Mouse (Mus musculus) hindbrain, postnatal 0 days (tissue): ENCODE measurements at regions not wholly inside any gene's neighbourhood (a gene's known extent, or its start where the extent isn't known, plus 50 kb on each side); places are given as distances from the start of the nearest gene placed in this dataset.

Experiments
- ATAC-seq: fragments of 200-750 bp; cut with Nextera tagmentation; 2 replicates; pipeline ENCODE4 v1.8.0; 2017; ENCODE audit warnings: mild to moderate bottlenecking, moderate TSS enrichment, moderate library complexity
- DNase-seq: peaks from one replicate; pipeline ENCODE4 v3.0.0-alpha.2; 2015; ENCODE audit warnings: low spot score
- H3K27ac ChIP-seq: fragments of 300-500 bp; sonication (generic); 2 replicates; pipeline ENCODE4 v1.5.1; 2014; ENCODE audit warnings: mild to moderate bottlenecking
- H3K27me3 ChIP-seq: fragments of 300-500 bp; sonication (generic); 2 replicates; pipeline ENCODE4 v1.6.1; 2014; ENCODE audit warnings: low read length, mixed read lengths; ENCODE audit not compliant: insufficient read depth
- H3K36me3 ChIP-seq: fragments of 300-500 bp; sonication (generic); 2 replicates; pipeline ENCODE4 v1.6.1; 2014; ENCODE audit warnings: low read length, mixed read lengths; ENCODE audit not compliant: insufficient read depth
- H3K4me1 ChIP-seq: fragments of 300-500 bp; sonication (generic); 2 replicates; pipeline ENCODE4 v1.6.1; 2014; ENCODE audit warnings: antibody characterized with exemption, low read length, mixed read lengths; ENCODE audit not compliant: insufficient read depth
- H3K4me2 ChIP-seq: fragments of 300-500 bp; sonication (generic); 2 replicates; pipeline ENCODE4 v1.6.1; 2014; ENCODE audit warnings: low read depth, mild to moderate bottlenecking, low read length, moderate library complexity, mixed read lengths
- H3K4me3 ChIP-seq: fragments of 300-500 bp; sonication (generic); 2 replicates; pipeline ENCODE4 v1.5.1; 2014; ENCODE audit warnings: low read length
- H3K9ac ChIP-seq: fragments of 300-500 bp; sonication (generic); replicated peaks from 2 replicates; pipeline ENCODE4 v1.6.1; 2014; ENCODE audit warnings: mild to moderate bottlenecking, low read length, moderate library complexity, mixed read lengths
- H3K9me3 ChIP-seq: fragments of 300-500 bp; sonication (generic); 2 replicates; pipeline ENCODE4 v1.6.1; 2016; ENCODE audit warnings: low read length, mixed read lengths
- CTCF ChIP-seq: IDR thresholded peaks from 2 replicates; pipeline ENCODE4 v1.5.1; 2016; ENCODE audit warnings: antibody characterized with exemption, control low read depth, low read depth
- WGBS: fragments of 180-500 bp; shearing (Covaris S2); extraction: QIAGEN DNeasy Blood & Tissue Kit; methylation state at CpG from one replicate; pipeline ENCODE4 v1.1.7; 2014; 5-methylcytosine and 5-hydroxymethylcytosine counted together

DNA sequence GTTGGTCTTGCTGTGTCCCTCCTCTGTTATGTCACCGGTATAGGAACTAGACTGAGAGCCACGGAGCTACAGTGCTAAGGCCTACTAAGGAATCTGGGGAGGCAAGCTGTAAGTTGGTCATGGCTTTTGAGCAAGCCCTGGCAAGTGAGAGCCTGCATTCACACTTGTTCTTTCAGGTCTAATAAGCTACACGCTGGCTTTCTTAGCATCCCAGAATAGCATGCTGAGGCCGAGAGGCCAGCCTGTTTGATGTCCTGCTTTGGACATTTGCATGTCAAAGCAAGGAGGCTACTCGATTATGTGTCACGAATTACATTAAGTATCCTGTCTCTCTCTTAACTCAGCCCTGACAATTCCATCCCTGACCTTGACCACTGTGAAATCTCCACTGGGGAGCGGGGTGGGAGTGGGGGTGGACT is 481.5 kb downstream of the Tns1 start:
- Histone ChIP-seq H3K27me3 (no peaks in the 10 kb centered on the region), H3K27ac (peak overlapping the region; percentile 5; the same call in 1 of the 2 replicates), H3K9me3 (no peaks in the 10 kb centered on the region), H3K4me2 (no peak overlapping the region), H3K36me3 (no peaks in the 10 kb centered on the region), H3K9ac (no peak overlapping the region), H3K4me1 (no peaks in the 10 kb centered on the region; the same call in 1 of the 2 replicates), H3K4me3 (no peak overlapping the region)
- ATAC-seq: peak; percentile 55
- DNase-seq: peak; percentile 60
- TF ChIP-seq CTCF: no peak
- WGBS: 18% methylated on average over 7 of the region's 7 CpGs

DNA sequence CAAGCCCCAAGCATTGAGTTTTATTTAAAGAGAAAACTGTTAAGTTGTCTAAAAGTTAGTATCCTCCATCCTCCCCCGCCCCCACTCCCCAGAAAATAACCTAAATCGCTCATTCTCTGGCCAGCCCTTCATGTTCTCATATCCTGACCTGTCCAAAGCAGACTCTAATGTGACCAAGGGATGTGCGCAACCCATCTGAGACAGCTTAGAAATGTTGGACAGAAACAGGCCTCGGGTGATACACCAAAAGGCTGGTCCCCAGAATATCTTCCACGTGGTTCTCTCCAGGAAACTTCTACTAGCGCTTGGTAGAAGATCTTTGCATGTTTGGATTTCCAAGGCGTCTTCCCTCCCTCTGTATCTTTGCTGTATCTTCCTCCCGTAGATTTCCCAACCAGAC is 482.8 kb downstream of the Tns1 start:
- ATAC-seq (no peak), DNase-seq (no peak)
- Histone ChIP-seq H3K36me3 (no peaks in the 10 kb centered on the region), H3K9ac (no peak overlapping the region), H3K9me3 (no peaks in the 10 kb centered on the region), H3K4me3 (no peak overlapping the region), H3K27ac (no peak overlapping the region), H3K4me1 (no peaks in the 10 kb centered on the region; the same call in 1 of the 2 replicates), H3K27me3 (no peaks in the 10 kb centered on the region), H3K4me2 (no peak overlapping the region)
- WGBS: 70% methylated on average over 8 of the region's 8 CpGs
- TF ChIP-seq CTCF: no peak

DNA sequence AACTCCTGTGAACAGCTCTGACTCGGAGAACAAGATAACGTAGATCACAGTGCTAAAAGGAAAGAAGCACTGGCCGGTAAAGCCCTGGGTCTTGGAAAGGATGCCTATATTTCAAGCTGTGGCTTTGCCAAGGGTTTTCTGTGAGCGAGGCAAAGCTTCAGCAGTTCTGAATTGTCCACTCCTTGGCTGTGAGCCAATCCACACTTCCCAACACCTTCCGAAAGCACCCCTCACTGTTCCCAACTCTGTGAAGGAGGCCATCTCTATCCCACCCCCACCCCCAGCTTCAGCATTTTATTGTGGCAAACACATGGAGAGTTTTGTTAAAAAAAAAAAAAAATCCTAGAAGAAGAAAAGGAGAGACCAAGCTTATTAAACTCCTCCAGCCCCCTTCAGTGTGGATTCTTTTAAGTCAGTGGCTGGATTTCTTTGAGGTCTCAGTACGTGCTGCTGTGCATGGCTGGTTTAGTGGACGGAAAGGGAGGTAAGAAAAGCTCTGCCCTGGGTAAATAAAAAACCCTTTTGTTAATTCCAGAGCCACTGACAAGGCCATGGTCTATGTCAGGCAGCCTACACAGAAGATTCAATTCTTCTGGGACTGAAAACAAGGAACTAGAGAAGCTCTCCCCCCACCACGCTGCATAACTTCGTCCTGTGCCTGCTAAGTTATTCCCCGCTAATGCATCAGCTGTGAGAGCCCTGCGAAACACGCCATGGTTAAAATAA is 483.4 kb downstream of the Tns1 start:
- DNase-seq (peak; percentile 60), ATAC-seq (peak; percentile 29; the same call in 1 of the 2 replicates)
- Histone ChIP-seq H3K9me3 (no peaks in the 10 kb centered on the region), H3K4me2 (peak overlapping the region; percentile 16; the same call in 1 of the 2 replicates), H3K4me1 (no peaks in the 10 kb centered on the region; the same call in 1 of the 2 replicates), H3K27me3 (no peaks in the 10 kb centered on the region), H3K9ac (no peak overlapping the region), H3K4me3 (no peak overlapping the region), H3K27ac (no peak overlapping the region), H3K36me3 (no peaks in the 10 kb centered on the region)
- 28% methylated on average over 12 of the region's 12 CpGs for WGBS
- no peak for TF ChIP-seq CTCF

DNA sequence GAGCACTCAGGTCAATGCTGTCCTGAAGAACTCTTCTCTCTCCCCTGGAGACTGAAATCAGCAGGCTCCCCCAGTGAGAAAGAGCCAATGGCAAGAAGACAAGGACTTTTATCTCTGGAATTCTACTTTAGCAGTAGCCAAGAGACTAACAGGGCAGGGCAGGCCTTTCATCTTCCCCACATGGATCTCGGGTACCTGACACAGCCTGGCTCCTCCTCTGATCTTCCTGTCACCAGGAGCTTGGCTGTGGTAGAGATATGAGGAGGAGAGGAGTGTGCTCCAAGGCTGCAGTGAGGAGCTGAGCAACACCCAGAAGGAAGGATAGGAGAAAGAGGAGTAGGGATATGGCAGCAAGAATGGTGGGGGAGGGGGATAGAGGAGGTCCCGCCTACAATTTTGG is 488.5 kb downstream of the Tns1 start:
- no peaks in the 10 kb centered on the region for H3K9me3 ChIP-seq
- no peaks in the 10 kb centered on the region for H3K36me3 ChIP-seq
- no peak overlapping the region for H3K4me3 ChIP-seq
- no peaks in the 10 kb centered on the region for H3K27me3 ChIP-seq
- no peaks in the 10 kb centered on the region; the same call in 1 of the 2 replicates for H3K4me1 ChIP-seq
- H3K9ac ChIP-seq: no peak overlapping the region
- ATAC-seq (no peak), DNase-seq (no peak)
- WGBS: 76% methylated on average over 2 of the region's 2 CpGs
- no peak for TF ChIP-seq CTCF
- no peak overlapping the region for H3K27ac ChIP-seq
- no peak overlapping the region for H3K4me2 ChIP-seq

DNA sequence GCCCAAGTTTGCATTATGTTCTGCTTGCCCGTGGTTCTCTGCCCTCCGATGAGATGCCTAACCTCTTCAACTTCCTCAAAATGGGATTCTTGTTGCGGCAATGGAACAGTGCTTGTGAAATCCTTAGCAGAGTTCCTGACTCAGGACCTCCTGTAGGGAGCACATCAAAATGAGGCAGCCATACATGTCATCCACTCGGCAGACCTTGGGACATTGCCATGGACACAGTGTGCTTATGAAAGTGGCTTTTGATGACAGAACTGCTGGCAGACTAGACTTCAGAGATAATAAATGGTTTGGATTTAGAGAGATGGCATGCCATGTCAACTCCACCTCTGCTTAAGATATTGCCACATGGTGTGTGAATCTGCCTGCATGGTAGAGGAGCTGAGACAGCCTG is 489.4 kb downstream of the Tns1 start:
- peak; percentile 34 for DNase-seq
- no peaks in the 10 kb centered on the region for H3K36me3 ChIP-seq
- H3K27me3 ChIP-seq: no peaks in the 10 kb centered on the region
- no peaks in the 10 kb centered on the region; the same call in 1 of the 2 replicates for H3K4me1 ChIP-seq
- no peak overlapping the region for H3K4me3 ChIP-seq
- no peak overlapping the region for H3K4me2 ChIP-seq
- H3K27ac ChIP-seq: no peak overlapping the region
- ATAC-seq: no peak
- H3K9ac ChIP-seq: no peak overlapping the region
- TF ChIP-seq CTCF: no peak
- H3K9me3 ChIP-seq: no peaks in the 10 kb centered on the region
- 70% methylated on average over 4 of the region's 4 CpGs for WGBS

DNA sequence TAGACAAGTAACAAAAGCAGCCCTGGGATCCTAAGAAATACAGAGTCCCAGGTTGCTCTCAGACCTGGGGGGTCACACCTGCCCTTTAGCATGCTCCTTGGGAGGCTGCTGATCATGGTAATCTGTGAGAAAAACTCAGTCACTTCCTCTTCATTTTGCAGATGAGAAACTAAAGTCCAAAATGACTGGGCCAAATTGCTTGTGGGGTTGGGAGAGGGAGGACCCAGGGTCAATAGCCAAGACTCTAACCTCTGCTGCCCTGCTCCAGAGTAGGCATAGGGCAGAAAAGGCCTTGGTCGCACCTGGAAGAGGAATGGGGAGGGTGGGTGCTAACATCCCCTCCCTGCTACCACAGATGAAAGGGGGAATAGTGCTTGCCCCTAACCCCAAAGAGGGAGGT is 491.2 kb downstream of the Tns1 start:
- no peak for TF ChIP-seq CTCF
- no peak for DNase-seq
- WGBS: 92% methylated on average over 1 of the region's 1 CpGs

DNA sequence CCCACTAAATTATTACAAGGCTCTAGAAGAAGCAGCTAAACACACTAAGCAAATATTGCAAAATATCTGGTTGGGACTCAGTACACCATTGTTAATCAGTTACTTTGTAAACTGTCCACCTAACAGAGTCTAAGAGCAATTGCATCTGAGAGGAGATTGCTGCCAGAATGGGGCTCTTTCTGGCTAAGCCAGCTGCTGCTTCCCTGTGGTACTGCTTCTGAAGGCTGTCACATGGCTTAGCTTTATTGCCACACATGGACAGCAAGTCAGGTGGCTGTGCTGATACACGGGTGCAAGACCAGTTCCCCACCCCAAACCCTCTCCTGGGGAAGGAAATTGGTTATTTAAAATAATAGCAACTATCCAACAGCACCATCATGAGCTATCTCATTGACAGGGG is 493.9 kb downstream of the Tns1 start:
- ATAC-seq (no peak), DNase-seq (peak; percentile 24)
- H3K4me3 ChIP-seq: no peak overlapping the region
- TF ChIP-seq CTCF: no peak
- H3K4me1 ChIP-seq: no peaks in the 10 kb centered on the region; the same call in 1 of the 2 replicates
- no peak overlapping the region for H3K9ac ChIP-seq
- H3K9me3 ChIP-seq: no peaks in the 10 kb centered on the region
- no peaks in the 10 kb centered on the region for H3K36me3 ChIP-seq
- 38% methylated on average over 1 of the region's 1 CpGs for WGBS
- H3K4me2 ChIP-seq: no peak overlapping the region
- no peak overlapping the region for H3K27ac ChIP-seq
- H3K27me3 ChIP-seq: no peaks in the 10 kb centered on the region

More for the DNA sequence above, 491.2 kb downstream of the Tns1 start:
- Histone ChIP-seq H3K4me3 (no peak overlapping the region), H3K9me3 (no peaks in the 10 kb centered on the region), H3K36me3 (no peaks in the 10 kb centered on the region), H3K4me1 (no peaks in the 10 kb centered on the region; the same call in 1 of the 2 replicates), H3K4me2 (no peak overlapping the region), H3K27ac (no peak overlapping the region), H3K27me3 (no peaks in the 10 kb centered on the region), H3K9ac (no peak overlapping the region)
- ATAC-seq: no peak
